Mouse (Mus musculus): ENCODE measurements around the gene Slc22a21.

The Slc22a21 gene

DNA sequence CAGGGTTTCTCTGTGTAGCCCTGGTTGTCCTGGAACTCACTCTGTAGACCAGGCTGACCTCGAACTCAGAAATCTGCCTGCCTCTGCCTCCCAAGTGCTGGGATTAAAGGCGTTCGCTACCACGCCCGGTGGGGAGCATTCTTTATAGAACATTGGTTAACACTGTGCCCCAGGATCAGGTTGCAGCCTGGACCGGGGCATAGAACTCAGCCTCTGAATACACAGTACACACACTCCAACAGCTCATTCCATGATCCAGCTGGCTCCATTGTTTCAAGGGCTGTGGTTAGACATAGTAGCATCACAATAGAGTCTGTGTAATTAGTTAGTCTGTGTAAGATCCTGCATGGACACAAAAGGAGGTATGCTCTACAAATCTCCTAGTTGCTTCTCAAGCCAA lies 80.2 kb downstream of the Slc22a21 start:
- DNase-seq = no peak

All from lung, adult 18-20 months (tissue).